Mouse (Mus musculus) adipocyte (in vitro differentiated cells): ENCODE measurements around the gene Rapgef5.

Experiments
- DNase-seq: peaks from one replicate; pipeline ENCODE4 v3.0.0-alpha.2; 2016; ENCODE audit warnings: low spot score

The Rapgef5 gene

GRCm38 (mm10) chr12:117720794-117721747 is 204.8 kb downstream of the Rapgef5 start:
- DNase-seq = no peak

GRCm38 (mm10) chr12:117721748-117722150 is 205.5 kb downstream of the Rapgef5 start:
- DNase-seq = no peak

GRCm38 (mm10) chr12:117725011-117725410 is 208.7 kb downstream of the Rapgef5 start:
- no peak for DNase-seq

- DNase-seq = no peak
These were observed 211.3 kb downstream of the Rapgef5 start for GRCm38 (mm10) chr12:117727481-117728177.

- no peak for DNase-seq
These were observed 211.9 kb downstream of the Rapgef5 start for GRCm38 (mm10) chr12:117728178-117728611.

GRCm38 (mm10) chr12:117733611-117734010 is 217.3 kb downstream of the Rapgef5 start:
- DNase-seq = no peak

- DNase-seq = no peak
These were observed 219.9 kb downstream of the Rapgef5 start for GRCm38 (mm10) chr12:117736130-117736529.

- no peak for DNase-seq
These were observed 220.6 kb downstream of the Rapgef5 start for GRCm38 (mm10) chr12:117736928-117737327.

- no peak for DNase-seq
These were observed 221.2 kb downstream of the Rapgef5 start for GRCm38 (mm10) chr12:117737332-117738031.

GRCm38 (mm10) chr12:117742487-117742886 is 226.2 kb downstream of the Rapgef5 start:
- DNase-seq = no peak

- no peak for DNase-seq
These were observed 228.6 kb downstream of the Rapgef5 start for GRCm38 (mm10) chr12:117744580-117745483.

GRCm38 (mm10) chr12:117746611-117747010 is 230.3 kb downstream of the Rapgef5 start:
- DNase-seq = no peak

- DNase-seq = no peak
These were observed 234.8 kb downstream of the Rapgef5 start for GRCm38 (mm10) chr12:117751045-117751444.

- no peak for DNase-seq
These were observed 235.5 kb downstream of the Rapgef5 start for GRCm38 (mm10) chr12:117751520-117752383.

GRCm38 (mm10) chr12:117756010-117756409 is 239.7 kb downstream of the Rapgef5 start:
- no peak for DNase-seq

- no peak for DNase-seq
These were observed 244.1 kb downstream of the Rapgef5 start for GRCm38 (mm10) chr12:117760373-117760772.

- DNase-seq = no peak
These were observed 244.6 kb downstream of the Rapgef5 start for GRCm38 (mm10) chr12:117760846-117761245.

GRCm38 (mm10) chr12:117761698-117762097 is 245.4 kb downstream of the Rapgef5 start:
- DNase-seq = no peak

- DNase-seq = no peak
These were observed 247.0 kb downstream of the Rapgef5 start for GRCm38 (mm10) chr12:117763247-117763646.

GRCm38 (mm10) chr12:117764839-117765238 is 248.6 kb downstream of the Rapgef5 start:
- peak; percentile 72 for DNase-seq
